In the genomic region with DNA sequence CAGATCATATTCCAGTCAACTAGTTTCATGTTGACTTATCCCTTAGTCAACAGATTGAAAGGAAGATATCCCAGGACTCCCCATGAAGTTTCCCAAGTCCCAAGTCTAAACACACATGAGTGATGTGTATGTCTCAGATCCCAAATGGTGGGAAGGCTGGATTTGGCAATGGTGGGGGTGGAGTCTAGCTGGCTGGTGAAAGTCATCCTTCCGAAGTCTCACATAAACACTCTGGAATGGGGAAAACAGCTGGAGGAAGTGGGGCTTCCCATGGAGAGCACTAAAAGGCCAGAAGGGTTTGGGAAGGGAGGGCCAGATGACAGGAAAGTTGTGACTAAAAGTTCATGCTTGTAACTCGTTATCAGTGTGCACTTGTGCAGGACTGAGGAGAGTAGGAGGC, we compare ENCODE assay signal across 26 mouse cellular contexts.
DNase-seq lines count a peak whose midpoint lies in the region; TF ChIP-seq lines count a peak whose summit lies in the region.
"Had no signal": no experiment of that assay in that cellular context is flagged by ENCODE, and none has a peak within 500 bp of the region (broad histone marks: within the 10 kb centered on the region; RNA-seq: fewer than 3 reads in every experiment).

No protein-coding gene starts in this region.

- 32% methylated on average over 2 of the region's 2 CpGs for WGBS in lung, adult 2 months

- intact Hi-C loops in heart, postnatal 10 days (cut with DNase I) = no loop called here
- intact Hi-C loops in heart, postnatal 36 days (cut with DNase I) = no loop called here

- no peaks in the 10 kb centered on the region for H3K4me1 ChIP-seq in lung, adult 2 months (ENCODE audit: control insufficient read depth, insufficient read depth, low read length)
- H3K4me1 ChIP-seq: embryonic facial prominence, embryonic 10.5 days; embryonic facial prominence, embryonic 15.5 days; forebrain, embryonic 12.5 days; limb, embryonic 10.5 days; limb, embryonic 15.5 days; liver, embryonic 13.5 days had no signal

- peak; percentile 24 for DNase-seq in embryo, embryonic 10 days (ENCODE audit: low spot score)
- DNase-seq in embryo, embryonic 9.5 days (ENCODE audit: extremely low spot score) = no peak
- peak; percentile 5 to 24 for DNase-seq in heart, postnatal 10 days
- no peak for DNase-seq in heart, postnatal 36 days
- DNase-seq in lung, postnatal 10 days = peak; percentile 40
- DNase-seq in lung, adult 2 months = no peak
- no peak for DNase-seq in cerebellum, postnatal 25 days
- DNase-seq: adrenal gland, adult 2 months; adrenal gland, postnatal 36 days; cerebellum, adult 8-10 months; cerebellum, postnatal 36 days; forebrain, postnatal 0 days; kidney, adult 9 months; kidney, postnatal 10 days; layer of hippocampus, postnatal 36 days; liver, embryonic 13.5 days; midbrain, embryonic 14.5 days; right cerebral cortex, adult 18-20 months; spleen, adult 18-20 months; thymus, postnatal 14 days had no signal

- no peak for TF ChIP-seq POLR2A in lung, adult 2 months (IDR thresholded peaks at IDR 0.05; ENCODE audit: borderline replicate concordance, extremely low read depth, low read depth, low read length)

- no peak for TF ChIP-seq CTCF in lung, adult 2 months (IDR thresholded peaks at IDR 0.05; ENCODE audit: insufficient read depth, low read length)

- H3K4me3 ChIP-seq in lung, adult 2 months (replicated peaks; ENCODE audit: extremely low read depth, low read depth, low read length) = no peak overlapping the region
- H3K4me3 ChIP-seq: embryonic facial prominence, embryonic 10.5 days; embryonic facial prominence, embryonic 15.5 days; forebrain, embryonic 12.5 days; heart, embryonic 13.5 days; limb, embryonic 10.5 days; limb, embryonic 15.5 days; liver, embryonic 13.5 days had no signal

Comparison
In these comparisons a context has a peak if more than half of its experiments do, and no peak if none do; other contexts are left out.
1. DNase-seq: peak in embryo, embryonic 10 days (single experiment), heart, postnatal 10 days (2 of 2) and lung, postnatal 10 days (single experiment); none in embryo, embryonic 9.5 days (single experiment), heart, postnatal 36 days (0 of 2), lung, adult 2 months (single experiment) and cerebellum, postnatal 25 days (0 of 2).